Mouse (Mus musculus) thymus, postnatal 10 days (tissue): Measurements from ENCODE around the gene Rnf145.

Source experiments
- DNase-seq, 2 experiments: peaks; one replicate each; pipeline ENCODE4 v3.0.0; 2021; ENCODE audit warnings: low spot score in 2 of 2

The Rnf145 gene

GRCm38 (mm10) chr11:44509906-44510305 is 8.9 kb upstream of the Rnf145 start:
- DNase-seq: no peak

- DNase-seq: no peak
These were observed 8.4 kb upstream of the Rnf145 start for GRCm38 (mm10) chr11:44510371-44510770.

GRCm38 (mm10) chr11:44512044-44513025 is 6.4 kb upstream of the Rnf145 start:
- no peak for DNase-seq

DNA sequence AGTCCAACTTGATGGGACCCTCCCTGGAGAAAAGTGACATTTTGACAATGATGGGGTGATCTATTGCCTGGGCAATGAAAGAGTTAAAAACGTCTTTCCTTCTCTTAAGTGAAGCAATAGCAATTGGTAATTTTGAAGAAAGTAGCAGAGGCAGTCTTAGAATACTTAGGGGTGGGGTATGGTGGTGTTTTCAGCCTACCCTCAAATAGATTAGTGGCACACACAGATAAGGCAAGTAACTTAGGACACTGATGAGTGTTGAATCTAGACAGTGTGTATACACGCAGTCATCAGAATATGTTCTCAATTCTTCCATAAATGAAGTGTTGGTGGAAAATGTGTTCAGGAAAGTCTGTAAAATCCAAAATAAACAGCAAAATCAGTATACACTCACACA is 5.7 kb upstream of the Rnf145 start:
- DNase-seq: no peak

- DNase-seq: no peak
These were observed 4.1 kb upstream of the Rnf145 start for GRCm38 (mm10) chr11:44514666-44515065.

DNA sequence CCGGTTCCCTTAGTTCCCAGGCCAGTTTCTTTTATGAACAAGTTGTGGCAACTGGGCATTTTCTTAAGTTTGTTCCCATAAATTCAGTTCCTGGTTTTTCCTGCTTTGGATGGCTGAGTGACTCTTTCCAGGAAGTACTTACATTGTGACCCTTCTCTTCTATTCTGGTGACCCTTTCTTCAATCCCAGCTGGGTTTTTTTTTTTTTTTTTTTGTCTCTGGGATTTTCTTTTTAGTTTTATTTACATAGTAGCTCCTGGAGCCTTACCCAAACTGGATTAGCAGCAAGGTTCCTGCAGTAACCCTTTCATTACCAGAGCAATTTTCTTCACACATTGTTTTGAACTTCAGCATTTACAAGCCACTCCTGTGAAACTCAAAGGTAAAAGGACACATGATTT is 2.4 kb upstream of the Rnf145 start:
- DNase-seq: no peak

DNA sequence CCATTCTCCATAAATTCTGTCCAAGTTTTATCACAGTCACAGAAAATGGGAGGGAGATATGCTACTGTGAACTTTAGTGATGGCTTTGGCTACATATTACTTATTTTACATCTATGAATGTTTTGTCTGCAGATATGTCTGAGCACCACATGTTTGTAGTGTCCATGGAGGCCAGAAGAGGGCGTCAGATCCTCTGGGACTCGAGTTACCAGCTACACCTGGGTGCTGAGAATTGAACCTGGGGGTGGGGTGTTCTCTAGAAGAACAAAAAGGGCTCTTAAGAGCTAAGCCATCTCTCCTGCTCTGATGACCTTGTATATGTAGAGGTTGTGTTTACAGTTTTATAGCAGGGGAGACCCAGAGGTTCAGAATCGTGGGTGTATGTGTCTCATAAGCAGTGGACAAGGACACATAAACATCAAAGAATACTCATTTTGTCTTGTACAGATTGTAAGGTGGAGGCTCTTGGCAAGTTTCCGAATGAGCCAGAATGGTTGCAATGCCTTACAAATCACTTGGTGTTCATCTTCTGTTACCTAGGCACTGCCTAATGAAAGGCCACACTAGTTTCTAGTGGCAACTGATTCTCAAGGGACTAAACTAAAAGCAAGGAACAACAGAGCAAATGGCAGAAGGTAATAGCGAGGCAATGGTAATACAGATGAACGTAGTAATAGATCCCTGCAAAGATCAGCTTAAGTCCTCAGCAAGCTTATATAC is 1.0 kb upstream of the Rnf145 start:
- DNase-seq: no peak

DNA sequence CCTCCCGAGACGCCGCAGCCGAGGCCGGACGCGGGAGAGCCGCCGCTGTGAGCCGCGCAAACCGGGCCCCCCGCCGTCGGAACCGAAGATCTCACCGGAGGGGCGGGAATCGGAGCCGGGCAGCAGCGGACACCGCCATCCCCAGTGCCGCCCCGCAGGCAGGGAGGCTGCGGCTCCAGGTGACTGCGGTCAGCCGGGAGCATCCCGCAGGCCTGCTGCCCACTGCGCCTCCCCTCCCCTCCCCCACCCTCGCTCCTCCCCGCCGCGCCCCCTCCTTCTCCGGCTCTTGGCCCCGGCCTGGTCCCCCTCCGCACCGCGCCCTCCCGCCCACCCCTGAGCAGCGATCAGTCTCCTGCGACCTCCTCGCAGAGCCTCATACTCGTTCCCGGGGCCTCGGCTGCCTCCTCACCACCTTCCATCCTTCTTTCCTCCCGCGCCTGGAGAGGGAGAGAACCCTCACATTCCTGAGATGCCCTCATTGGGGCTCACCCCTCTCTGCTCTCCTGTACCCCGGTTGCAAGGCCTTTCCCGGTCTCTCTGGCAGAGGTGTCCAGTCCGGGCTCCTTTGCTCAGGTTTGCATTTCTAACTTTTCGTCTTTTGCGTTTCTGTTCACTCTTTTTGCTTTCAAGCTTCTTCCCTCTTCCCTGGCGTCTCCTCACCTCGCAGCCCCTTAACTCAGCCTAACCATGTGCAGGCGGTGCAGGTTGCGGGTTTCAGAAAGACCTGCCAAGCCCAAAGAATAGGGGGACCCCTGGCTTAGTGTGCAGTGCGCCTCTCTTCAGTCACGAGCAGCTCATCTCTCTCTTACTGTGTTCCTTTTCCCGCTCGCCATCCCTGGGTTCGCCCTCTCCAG is 559 bp downstream of the Rnf145 start:
- DNase-seq: peak; percentile 55 to 57

GRCm38 (mm10) chr11:44519950-44520761 is 1.4 kb downstream of the Rnf145 start:
- DNase-seq: peak; percentile 89

GRCm38 (mm10) chr11:44522594-44522993 is 3.8 kb downstream of the Rnf145 start:
- no peak for DNase-seq

DNA sequence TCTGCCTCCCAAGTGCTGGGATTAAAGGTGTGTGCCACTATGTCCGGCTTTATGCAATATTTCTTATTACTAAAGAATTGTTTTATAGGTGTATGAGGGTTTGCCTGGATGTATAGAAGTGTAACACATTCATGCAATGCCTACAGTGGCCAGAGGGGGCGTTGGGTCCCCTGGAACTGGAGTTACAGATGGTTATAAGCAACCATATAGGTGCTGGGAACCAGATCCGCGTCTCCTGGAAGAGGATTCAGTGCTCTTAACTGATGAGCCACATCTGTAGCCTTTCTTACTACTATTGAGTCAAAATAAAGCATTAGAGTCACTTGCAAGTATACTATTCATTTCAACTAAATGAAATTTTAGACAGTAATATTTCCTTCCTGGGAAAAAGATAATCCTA is 7.0 kb downstream of the Rnf145 start:
- DNase-seq: no peak

- no peak for DNase-seq
These were observed 8.0 kb downstream of the Rnf145 start for GRCm38 (mm10) chr11:44526654-44527263.

DNA sequence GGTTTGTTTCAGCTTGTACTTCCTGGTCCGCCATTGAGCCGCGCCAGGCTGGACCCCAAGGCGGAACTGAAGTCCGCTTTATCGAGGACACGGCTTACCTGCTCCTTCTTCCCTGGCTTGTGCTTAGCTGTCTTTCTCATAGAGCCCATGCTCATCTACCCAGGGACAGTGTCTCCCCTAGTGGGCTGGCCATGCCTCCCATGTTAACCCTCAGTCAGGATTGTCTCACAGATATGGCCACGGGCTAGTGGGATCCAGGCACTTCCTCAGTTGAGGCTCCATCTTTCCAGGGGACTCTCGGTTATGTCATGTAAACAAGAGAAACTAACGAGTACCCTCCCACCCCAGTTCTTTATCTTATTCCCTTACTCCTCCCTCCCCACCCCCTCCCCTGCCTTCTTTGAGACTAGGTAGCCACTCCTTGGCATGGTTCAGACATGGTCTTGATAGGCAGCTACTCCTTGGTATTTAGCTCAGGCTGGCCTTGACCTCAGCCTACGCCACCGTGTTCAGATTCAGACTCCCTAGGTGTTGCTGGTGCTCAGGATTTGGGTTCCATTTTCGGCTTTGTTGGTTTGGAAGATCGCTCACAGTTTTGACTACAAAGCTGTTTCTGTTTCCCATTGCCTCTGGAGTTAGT is 9.9 kb downstream of the Rnf145 start:
- DNase-seq: no peak

GRCm38 (mm10) chr11:44529200-44529599 is 10.4 kb downstream of the Rnf145 start:
- peak in 1 of 2 experiments; percentile 31 for DNase-seq

- DNase-seq: no peak
These were observed 11.0 kb downstream of the Rnf145 start for GRCm38 (mm10) chr11:44529716-44530115.

GRCm38 (mm10) chr11:44530382-44530781 is 11.6 kb downstream of the Rnf145 start:
- no peak for DNase-seq

GRCm38 (mm10) chr11:44530867-44531266 is 12.1 kb downstream of the Rnf145 start:
- DNase-seq: no peak

DNA sequence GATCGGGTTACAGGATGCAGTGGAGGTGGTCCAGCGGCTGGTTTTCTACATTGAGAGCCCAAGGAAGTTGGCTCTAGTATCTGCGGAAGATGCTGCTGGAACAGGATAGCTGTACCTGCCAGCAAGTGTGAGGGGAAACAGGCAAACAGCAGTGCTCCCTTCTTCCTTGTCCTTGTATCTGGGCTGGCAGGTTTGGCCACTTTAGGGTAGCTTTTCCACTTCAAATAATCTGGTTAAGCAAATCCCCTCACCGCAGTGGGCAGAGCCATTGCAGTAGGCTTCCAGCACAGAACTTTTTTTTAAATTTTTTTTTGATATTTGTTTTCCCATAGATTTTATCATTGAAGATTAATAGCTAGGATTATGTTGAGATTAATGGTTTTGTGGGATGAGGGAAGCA is 12.9 kb downstream of the Rnf145 start:
- no peak for DNase-seq

DNA sequence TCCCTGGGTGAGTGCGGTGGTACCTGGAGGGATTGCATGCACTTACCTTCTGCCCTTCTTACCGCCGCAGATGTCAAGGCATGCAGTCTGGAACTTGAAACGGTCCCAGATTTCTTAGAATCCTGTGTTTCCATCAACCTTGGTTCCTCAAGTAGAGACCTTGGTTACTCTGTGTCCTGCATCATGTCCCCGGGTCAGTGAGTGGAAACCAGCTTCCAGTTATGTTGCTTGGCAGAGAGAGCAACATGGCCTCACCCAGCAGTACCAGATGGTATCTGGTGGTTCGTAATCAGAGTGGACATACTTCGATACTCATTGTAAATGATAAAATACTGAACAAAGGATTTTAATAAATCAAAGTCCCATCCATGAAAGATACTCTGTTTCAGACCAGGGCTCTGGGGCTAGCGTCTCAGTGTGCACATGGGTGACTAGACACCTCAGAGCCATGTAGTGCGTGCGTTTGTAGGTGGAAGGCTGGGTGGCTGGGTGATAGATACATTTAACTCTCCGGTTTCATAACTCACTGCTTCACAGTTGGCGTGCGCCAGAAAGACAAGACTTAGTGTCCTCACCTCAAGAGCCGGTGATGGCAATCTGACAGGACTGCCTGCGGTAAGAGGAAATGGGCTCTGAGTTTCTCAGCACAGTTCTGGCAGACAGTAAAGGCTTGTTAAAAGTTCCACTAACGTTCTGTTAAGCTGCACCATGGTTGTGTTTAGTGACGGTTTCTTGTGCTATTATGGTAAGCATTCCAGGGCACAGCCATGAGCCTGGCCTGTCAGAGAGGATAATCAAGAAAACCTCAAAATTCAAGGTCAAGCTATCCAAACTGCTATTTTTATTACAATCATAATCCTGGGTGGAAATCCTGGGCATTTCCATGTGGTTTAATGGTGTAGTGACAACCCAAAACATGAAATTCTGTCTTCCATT is 14.3 kb downstream of the Rnf145 start:
- DNase-seq: no peak
